Mouse (Mus musculus) brain, embryonic 14.5 days (tissue): ENCODE data around the gene Pkp3. TPM values are rescaled to one million over a fixed set of nuclear protein-coding genes. Genes with fewer than 3 reads are reported as not detected.

Source experiments
- DNase-seq: peaks from one replicate; pipeline ENCODE4 v3.0.0-alpha.2; 2011; ENCODE audit warnings: low read depth
- CTCF ChIP-seq: fragments of 200-500 bp; IDR thresholded peaks from 2 replicates; pipeline ENCODE4 v1.5.1; 2012; ENCODE audit warnings: inconsistent platforms, mild to moderate bottlenecking, moderate library complexity, borderline replicate concordance; ENCODE audit not compliant: insufficient read depth, insufficient read length; ENCODE audit errors: extremely low read depth
- POLR2A ChIP-seq: fragments of 200-500 bp; IDR thresholded peaks from 2 replicates; pipeline ENCODE4 v1.6.1; 2012; ENCODE audit warnings: mild to moderate bottlenecking, inconsistent platforms, borderline replicate concordance; ENCODE audit not compliant: poor library complexity, insufficient read depth, insufficient read length, severe bottlenecking; ENCODE audit errors: extremely low read depth
- polyA plus RNA-seq: library from polyadenylated mRNA; depleted of rRNA; stranded (reverse); fragments of >200 nt; gene quantifications from 2 replicates; pipeline ENCODE4 v1.2.3, GENCODE M21; 2012

Pkp3 gene
- polyA plus RNA-seq, 1 experiment = 2.9 TPM

DNA sequence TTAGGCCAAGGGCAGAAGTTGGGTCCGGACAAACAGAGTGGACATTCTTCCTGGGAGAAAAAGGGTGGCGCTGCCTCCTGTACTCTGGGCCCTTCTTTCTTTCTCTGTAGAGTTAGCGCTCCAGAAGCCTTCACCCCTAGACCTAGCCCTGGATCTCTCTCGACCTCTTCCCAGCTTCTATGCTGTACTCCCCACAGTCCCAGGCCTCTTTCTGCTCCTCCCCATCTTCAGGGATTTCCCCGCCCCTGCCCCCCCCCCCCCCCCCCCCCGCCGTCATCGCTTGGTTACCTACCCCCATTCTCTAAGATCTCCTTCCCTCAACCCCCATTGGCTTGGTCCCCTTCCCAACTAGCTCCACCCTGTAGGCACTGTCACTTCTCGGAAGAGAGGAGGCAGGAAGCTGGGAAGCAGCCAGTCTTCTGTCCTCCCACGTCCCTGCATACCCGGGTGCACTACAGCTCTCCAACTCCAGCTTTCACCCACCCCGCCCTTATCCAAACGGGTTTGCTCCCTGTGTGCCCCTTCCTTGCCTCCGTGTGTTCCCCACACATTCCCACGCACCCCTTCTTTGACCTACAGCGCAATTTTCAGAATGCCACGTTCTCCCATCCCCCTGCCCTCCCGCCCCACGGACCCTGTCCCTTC is 30.3 kb upstream of the Pkp3 start:
- TF ChIP-seq POLR2A (peak; percentile 16; the same call in 1 of the 2 replicates), CTCF (no peak)
- DNase-seq = peak; percentile 85

DNA sequence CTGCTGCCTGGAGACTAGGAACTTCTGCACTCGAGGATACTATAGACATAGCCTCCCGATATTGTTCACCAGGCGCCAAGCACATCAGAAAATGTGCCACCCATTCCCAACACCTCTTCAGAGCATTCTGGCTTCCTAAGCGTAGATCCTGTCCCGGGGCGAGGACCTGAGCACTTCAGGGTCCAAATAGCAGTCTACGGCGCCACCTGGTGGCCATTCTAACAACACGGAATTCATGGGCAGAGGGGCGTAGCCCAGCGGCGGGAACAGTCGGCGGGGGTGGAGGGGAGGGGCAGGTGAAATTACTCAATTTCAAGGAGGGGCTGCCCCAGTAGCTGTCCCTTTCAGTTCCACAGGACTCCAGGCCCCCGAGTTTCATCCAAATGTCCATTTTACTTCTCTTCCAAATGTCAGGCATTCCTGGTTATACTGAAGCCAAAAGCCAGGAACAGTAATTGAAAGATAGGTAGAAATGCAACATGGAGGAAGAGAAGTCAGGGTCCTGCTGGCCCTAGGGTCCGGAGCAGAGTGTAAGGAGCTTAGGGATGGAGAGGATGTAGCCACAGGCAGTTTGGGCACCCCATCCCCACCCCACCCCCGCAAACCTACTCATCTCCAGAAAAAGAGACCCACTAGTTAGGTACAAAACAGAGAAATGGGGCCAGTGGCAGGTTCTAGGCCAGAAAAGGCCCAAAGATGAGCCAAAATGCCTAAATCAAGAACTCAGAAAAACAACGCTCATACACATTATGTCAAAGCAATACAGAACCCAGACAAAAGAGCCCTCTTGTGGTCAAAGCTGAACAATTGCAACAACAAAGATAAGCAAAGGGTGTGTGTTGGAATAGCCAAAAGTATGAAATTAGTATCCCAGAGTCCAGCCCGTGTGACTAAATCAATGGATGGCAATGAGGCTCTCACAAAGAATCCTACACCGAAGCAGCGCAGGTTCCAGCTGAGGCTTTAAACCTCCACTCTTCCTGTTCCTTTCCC is 29.5 kb upstream of the Pkp3 start:
- DNase-seq = peak; percentile 95
- no peak for TF ChIP-seq POLR2A
- peak; percentile 92 for TF ChIP-seq CTCF

GRCm38 (mm10) chr7:141049326-141049725 is 28.7 kb upstream of the Pkp3 start:
- TF ChIP-seq CTCF (no peak), POLR2A (no peak)
- DNase-seq = no peak

- DNase-seq = no peak
- TF ChIP-seq CTCF = no peak
- TF ChIP-seq POLR2A = no peak
Measured at GRCm38 (mm10) chr7:141051060-141051685, 26.8 kb upstream of the Pkp3 start.

GRCm38 (mm10) chr7:141052016-141052415 is 26.0 kb upstream of the Pkp3 start:
- TF ChIP-seq CTCF (no peak), POLR2A (no peak)

DNA sequence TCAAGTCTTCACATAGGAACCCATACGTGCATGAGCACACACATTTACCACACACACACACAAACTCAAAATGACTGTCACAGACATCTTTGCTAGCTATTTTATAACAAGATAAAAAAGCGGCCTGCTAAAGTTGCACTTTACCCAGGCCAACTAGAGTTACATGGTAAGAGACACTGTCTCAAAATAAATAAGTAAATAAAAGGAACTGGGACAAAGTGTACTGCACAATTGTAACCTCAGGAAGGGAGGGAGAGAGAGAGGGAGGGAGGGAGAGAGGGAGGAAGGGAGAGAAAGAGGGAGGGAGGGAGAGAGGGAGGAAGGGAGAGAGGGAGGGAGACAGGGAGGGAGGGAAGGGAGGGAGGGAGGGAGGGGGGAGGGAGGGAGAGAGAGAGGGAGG is 25.6 kb upstream of the Pkp3 start:
- no peak for DNase-seq
- TF ChIP-seq CTCF = no peak
- no peak for TF ChIP-seq POLR2A

More at GRCm38 (mm10) chr7:141052016-141052415, 26.0 kb upstream of the Pkp3 start:
- no peak for DNase-seq

- TF ChIP-seq CTCF (no peak), POLR2A (no peak)
- no peak for DNase-seq
Measured at GRCm38 (mm10) chr7:141055785-141056184, 22.2 kb upstream of the Pkp3 start.

GRCm38 (mm10) chr7:141056976-141057375 is 21.0 kb upstream of the Pkp3 start:
- DNase-seq = no peak

DNA sequence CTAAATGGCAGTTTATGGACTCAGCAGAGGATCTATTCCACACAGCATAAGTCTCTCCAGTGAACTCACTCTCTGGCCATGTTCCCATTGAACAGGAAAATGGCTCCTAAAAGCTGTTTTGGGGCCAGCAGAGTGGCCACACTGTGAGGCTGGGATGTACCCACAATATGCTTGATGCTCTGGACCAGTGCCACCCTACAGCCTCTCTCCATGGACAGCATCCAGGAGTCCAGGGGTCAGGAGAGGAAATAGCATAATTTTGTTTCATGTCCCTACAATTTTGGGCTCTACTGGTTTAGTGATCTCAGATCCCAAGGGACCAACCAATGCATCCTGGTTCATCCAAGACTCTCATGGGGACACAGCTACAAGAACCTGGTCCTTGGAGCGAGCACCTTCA is 20.5 kb upstream of the Pkp3 start:
- TF ChIP-seq POLR2A (no peak), CTCF (no peak)
- DNase-seq = no peak

More at GRCm38 (mm10) chr7:141056976-141057375, 21.0 kb upstream of the Pkp3 start:
- TF ChIP-seq CTCF = no peak
- no peak for TF ChIP-seq POLR2A

DNA sequence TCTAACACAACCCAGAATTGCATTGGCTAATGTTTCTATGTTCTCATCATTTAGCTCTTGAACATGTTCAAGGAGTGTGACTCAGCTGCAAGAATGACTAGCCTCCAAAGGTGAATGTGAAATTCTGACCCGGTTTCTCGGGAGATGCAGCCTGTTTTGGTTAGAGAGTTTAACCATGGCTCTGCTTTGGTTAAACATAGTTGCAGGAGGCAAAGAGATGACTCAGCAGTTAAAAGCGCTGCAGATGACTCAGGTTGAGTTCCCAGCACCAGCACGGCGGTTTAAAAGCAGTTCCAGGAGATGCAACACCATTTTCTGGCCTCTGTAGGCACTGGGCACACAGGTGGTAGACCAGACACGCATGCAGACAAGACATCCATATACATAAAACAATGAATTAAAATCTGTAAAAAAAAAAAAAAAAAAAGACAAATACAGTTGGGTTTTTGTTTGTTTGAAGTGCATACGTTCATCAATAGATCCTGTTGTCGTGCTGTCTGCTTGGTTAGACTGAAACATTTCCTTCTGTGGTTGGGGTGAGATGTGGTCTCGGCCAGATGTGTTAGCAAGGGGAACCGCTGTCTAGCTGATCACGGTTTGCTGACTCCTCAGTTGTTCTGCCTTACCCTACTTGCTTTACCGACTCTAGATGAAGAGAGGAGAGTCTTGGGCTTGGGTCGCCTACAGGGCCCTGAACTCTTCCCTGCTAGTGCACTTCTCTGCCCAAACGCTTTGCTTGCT is 19.2 kb upstream of the Pkp3 start:
- DNase-seq = no peak
- TF ChIP-seq POLR2A (no peak), CTCF (no peak)
